8 mouse cellular contexts compared by ENCODE assay signal in genomic region chr5:38260107-38260682, GRCm38 (mm10). TPM values are rescaled to one million over a fixed set of nuclear protein-coding genes. Genes with fewer than 3 reads are reported as not detected.
DNase-seq lines count a peak whose midpoint lies in the region; ATAC-seq lines count a peak whose summit lies in the region.

TSS of gene Tmem128 (plus strand) at chr5:38260185.

- H3K36me3 ChIP-seq in hindbrain, embryonic 15.5 days, result peaks cover 27% of the 10 kb centered on the region

- H3K4me3 ChIP-seq in hindbrain, embryonic 15.5 days, result peak within 1 kb of the TSS; percentile 80

- no peaks in the 10 kb centered on the region for H3K27me3 ChIP-seq in hindbrain, embryonic 15.5 days

- WGBS in hindbrain, embryonic 15.5 days, result under 1% methylated on average over 40 of the region's 40 CpGs

- ATAC-seq in hindbrain, embryonic 15.5 days (ENCODE audit: low FRiP score, low read depth), result peak; percentile 82

- H3K9me3 ChIP-seq in hindbrain, embryonic 15.5 days, result no peaks in the 10 kb centered on the region

- peaks cover 9% of the 10 kb centered on the region for H3K4me1 ChIP-seq in hindbrain, embryonic 15.5 days (replicated peaks)

- H3K4me2 ChIP-seq in hindbrain, embryonic 15.5 days, result peak within 1 kb of the TSS; percentile 71

- peak within 1 kb of the TSS; percentile 85 for H3K27ac ChIP-seq in hindbrain, embryonic 15.5 days (replicated peaks)

- DNase-seq in ZHBTc4 (ENCODE audit: low read depth, low spot score), result peak; percentile 67
- DNase-seq in cerebellum, postnatal 36 days, result peak; percentile 70 to 80
- peak; percentile 51 for DNase-seq in gastrocnemius, adult 18-20 months (ENCODE audit: low spot score)
- peak; percentile 44 for DNase-seq in left cerebral cortex, adult 11 months (ENCODE audit: low spot score)
- peak; percentile 75 for DNase-seq in lung, postnatal 4 days
- peak; percentile 74 for DNase-seq in right cerebral cortex, adult 18-20 months
- DNase-seq in urinary bladder, postnatal 14 days (ENCODE audit: low spot score), result peak; percentile 56

- peak within 1 kb of the TSS; percentile 83 for H3K9ac ChIP-seq in hindbrain, embryonic 15.5 days

RNA-seq across cellular contexts. Expression of gene Tmem128, which starts in this region (rescaled TPM):
- 1 to 10 TPM; 6.4 to 7.8 TPM for total RNA-seq in gastrocnemius, adult 18-20 months (2021)
- 84.6 and 90.3 TPM in 2 replicates for polyA plus RNA-seq in hindbrain, embryonic 15.5 days (2015; fragmentation: Nextera tagmentation; extraction: Ambion mirVana)

Comparison
In these comparisons a context has a peak if more than half of its experiments do, and no peak if none do; other contexts are left out.
1. Peak in every context shown above with its lines: DNase-seq, ATAC-seq, H3K4me3 ChIP-seq and H3K27ac ChIP-seq.